Mouse (Mus musculus) cerebellum, adult 18-20 months (tissue): Measurements from ENCODE around the gene Fam24b.

Experiments used
- DNase-seq, 2 experiments: peaks; one replicate each; pipeline ENCODE4 v3.0.0; 2021

The Fam24b gene

GRCm38 (mm10) chr7:131329416-131329815 lies at the start of gene Fam24b:
TSS of gene Fam24b (minus strand) at chr7:131329516.
- DNase-seq = no peak

GRCm38 (mm10) chr7:131371880-131372651 lies 42.8 kb upstream of the Fam24b start:
- DNase-seq = no peak

- no peak for DNase-seq
Measured at GRCm38 (mm10) chr7:131371470-131371860, 42.1 kb upstream of the Fam24b start.

GRCm38 (mm10) chr7:131370648-131371469 lies 41.5 kb upstream of the Fam24b start, which contains the start of gene Pstk:
TSS of gene Pstk (plus strand) at chr7:131371141.
- peak; percentile 86 to 96 for DNase-seq

GRCm38 (mm10) chr7:131364131-131364530 lies 34.8 kb upstream of the Fam24b start:
- no peak for DNase-seq

- peak; percentile 95 for DNase-seq
Measured at GRCm38 (mm10) chr7:131362615-131363300, 33.4 kb upstream of the Fam24b start, which contains the start of gene 2310057M21Rik. TSS of gene 2310057M21Rik (minus strand) at chr7:131362759.

- DNase-seq = no peak
Measured at GRCm38 (mm10) chr7:131362269-131362614, 32.9 kb upstream of the Fam24b start.

GRCm38 (mm10) chr7:131356105-131356504 lies 26.8 kb upstream of the Fam24b start:
- DNase-seq = no peak

GRCm38 (mm10) chr7:131345856-131346541 lies 16.7 kb upstream of the Fam24b start:
- peak; percentile 20 to 21 for DNase-seq

GRCm38 (mm10) chr7:131337502-131338068 lies 8.3 kb upstream of the Fam24b start:
- no peak for DNase-seq

- no peak for DNase-seq
Measured at GRCm38 (mm10) chr7:131333564-131333963, 4.2 kb upstream of the Fam24b start, which contains the start of gene Fam24a. TSS of gene Fam24a (plus strand) at chr7:131333864.

GRCm38 (mm10) chr7:131331688-131332087 lies 2.4 kb upstream of the Fam24b start:
- no peak for DNase-seq

GRCm38 (mm10) chr7:131327054-131327453 lies 2.3 kb downstream of the Fam24b start:
- no peak for DNase-seq

- DNase-seq = no peak
Measured at GRCm38 (mm10) chr7:131322192-131322591, 7.1 kb downstream of the Fam24b start, which contains the start of gene Cuzd1. TSS of gene Cuzd1 (minus strand) at chr7:131322292.

GRCm38 (mm10) chr7:131318340-131318739 lies 11.0 kb downstream of the Fam24b start:
- DNase-seq = no peak

GRCm38 (mm10) chr7:131317587-131317986 lies 11.7 kb downstream of the Fam24b start:
- DNase-seq = no peak

GRCm38 (mm10) chr7:131314493-131314892 lies 14.8 kb downstream of the Fam24b start:
- DNase-seq = no peak

- DNase-seq = no peak
Measured at GRCm38 (mm10) chr7:131306733-131307132, 22.6 kb downstream of the Fam24b start.

- DNase-seq = no peak
Measured at GRCm38 (mm10) chr7:131303340-131303739, 26.0 kb downstream of the Fam24b start.

- no peak for DNase-seq
Measured at GRCm38 (mm10) chr7:131297151-131297550, 32.2 kb downstream of the Fam24b start.
